Mouse (Mus musculus): Measurements from ENCODE around the gene Exoc2. TPM values are rescaled to one million over a fixed set of nuclear protein-coding genes. Genes with fewer than 3 reads are reported as not detected.

Exoc2 gene
- polyA plus RNA-seq, 1 experiment from 2014 or later = 36.0 TPM

DNA sequence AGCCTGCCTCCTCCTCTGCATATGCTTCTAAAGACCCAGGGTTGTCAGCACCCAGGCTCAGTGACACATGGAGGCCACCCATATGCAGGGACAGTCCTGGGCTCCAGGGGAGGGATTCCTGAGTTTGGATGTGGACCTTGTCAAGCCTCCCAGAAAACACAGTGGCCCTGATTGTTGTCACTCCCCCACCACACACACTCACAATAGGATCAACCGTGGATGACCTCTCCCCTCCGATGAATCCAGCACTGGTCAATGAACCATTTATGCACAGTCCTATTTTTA is 186.9 kb downstream of the Exoc2 start:
- Histone ChIP-seq H3K4me2 (replicated peaks; ENCODE audit: low read depth, low read length) (no peak overlapping the region), H3K27ac (ENCODE audit: low read length) (no peak overlapping the region), H3K4me1 (ENCODE audit: control insufficient read depth, insufficient read depth, low read length) (no peaks in the 10 kb centered on the region), H3K4me3 (ENCODE audit: low read depth, low read length) (no peak overlapping the region), H3K9me3 (ENCODE audit: control insufficient read depth, low read depth, low read length) (no peaks in the 10 kb centered on the region), H3K9ac (replicated peaks; ENCODE audit: low read depth, low read length) (no peak overlapping the region), H3K27me3 (ENCODE audit: control insufficient read depth, insufficient read depth, low read length) (no peaks in the 10 kb centered on the region), H3K36me3 (ENCODE audit: control insufficient read depth, insufficient read depth, low read length) (no peaks in the 10 kb centered on the region)
- 89% methylated on average over 2 of the region's 2 CpGs for WGBS
- ATAC-seq (ENCODE audit: insufficient number of reproducible peaks, insufficient read depth, low FRiP score, low read depth) = no peak

DNA sequence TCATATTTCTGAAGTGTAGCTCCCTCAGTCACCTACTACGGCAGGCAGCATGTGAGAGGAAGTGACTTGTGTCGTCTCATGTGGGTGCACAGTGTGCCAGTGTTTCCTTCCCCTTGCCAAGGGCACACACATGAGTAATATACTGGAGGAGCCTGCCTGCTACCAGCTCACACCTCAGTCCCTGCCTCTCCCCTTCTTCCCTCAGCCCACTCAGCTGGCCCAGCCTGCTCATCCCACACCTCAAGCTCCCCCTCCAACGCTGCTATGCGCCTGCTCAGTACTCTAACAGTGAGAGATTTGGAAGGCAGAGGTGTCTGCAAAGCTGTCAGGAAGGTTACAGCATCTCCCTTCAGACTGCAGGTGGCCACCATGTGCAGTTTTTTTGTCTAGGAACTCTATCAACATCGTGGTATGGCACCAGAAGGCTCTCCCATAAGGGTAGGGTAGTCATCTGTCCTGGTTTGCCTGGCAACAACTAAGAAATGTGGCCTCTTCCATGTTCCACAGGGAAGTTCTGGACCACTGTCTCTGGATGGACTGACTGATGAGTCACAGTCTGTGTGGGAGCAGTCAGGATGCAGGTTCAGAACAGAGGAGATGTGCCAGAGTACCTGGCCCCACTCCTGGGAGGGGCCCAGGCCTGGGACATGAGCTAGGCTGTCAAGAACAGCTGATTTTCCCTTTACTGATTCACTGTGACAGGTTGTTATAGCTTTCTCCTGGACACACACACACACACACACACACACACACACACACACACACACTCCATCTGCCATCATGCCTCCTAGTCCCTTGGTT is 187.5 kb downstream of the Exoc2 start:
- Histone ChIP-seq H3K4me3 (ENCODE audit: low read depth, low read length) (no peak overlapping the region), H3K9ac (replicated peaks; ENCODE audit: low read depth, low read length) (no peak overlapping the region), H3K27me3 (ENCODE audit: control insufficient read depth, insufficient read depth, low read length) (no peaks in the 10 kb centered on the region), H3K9me3 (ENCODE audit: control insufficient read depth, low read depth, low read length) (no peaks in the 10 kb centered on the region), H3K4me1 (ENCODE audit: control insufficient read depth, insufficient read depth, low read length) (no peaks in the 10 kb centered on the region), H3K36me3 (ENCODE audit: control insufficient read depth, insufficient read depth, low read length) (no peaks in the 10 kb centered on the region), H3K4me2 (replicated peaks; ENCODE audit: low read depth, low read length) (no peak overlapping the region), H3K27ac (ENCODE audit: low read length) (no peak overlapping the region)
- ATAC-seq (ENCODE audit: insufficient number of reproducible peaks, insufficient read depth, low FRiP score, low read depth) = no peak
- WGBS = 61% methylated on average over 5 of the region's 5 CpGs

DNA sequence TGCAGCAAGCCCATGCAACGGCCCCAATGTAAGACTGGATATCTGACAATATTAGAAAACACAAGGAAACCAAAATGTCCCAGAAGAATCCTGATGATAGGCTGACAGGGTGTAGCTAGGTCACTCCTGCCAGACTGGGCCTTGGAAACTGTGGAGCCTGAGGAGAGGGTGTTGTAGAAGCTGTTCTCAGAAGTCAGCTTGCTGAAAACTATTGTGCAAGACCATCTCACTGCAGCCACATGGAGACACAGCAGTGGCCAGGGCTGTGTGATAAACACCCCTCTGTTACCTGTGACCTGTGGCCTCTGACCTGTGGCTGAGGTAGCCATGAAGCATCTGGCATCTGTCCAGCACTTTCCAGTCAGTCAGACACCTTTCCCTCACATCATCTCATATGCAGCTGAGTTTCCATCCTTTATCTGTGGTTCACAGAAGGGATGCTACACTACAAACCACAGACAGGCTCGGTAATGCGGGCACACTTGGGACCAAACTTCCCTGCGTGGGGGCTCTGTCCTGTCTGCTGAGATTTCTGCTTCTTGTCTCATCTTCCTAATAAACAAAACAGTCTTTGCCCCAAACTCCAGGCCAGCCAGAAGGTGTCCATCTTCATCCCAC is 188.4 kb downstream of the Exoc2 start:
- H3K4me1 ChIP-seq (ENCODE audit: control insufficient read depth, insufficient read depth, low read length) = no peaks in the 10 kb centered on the region

DNA sequence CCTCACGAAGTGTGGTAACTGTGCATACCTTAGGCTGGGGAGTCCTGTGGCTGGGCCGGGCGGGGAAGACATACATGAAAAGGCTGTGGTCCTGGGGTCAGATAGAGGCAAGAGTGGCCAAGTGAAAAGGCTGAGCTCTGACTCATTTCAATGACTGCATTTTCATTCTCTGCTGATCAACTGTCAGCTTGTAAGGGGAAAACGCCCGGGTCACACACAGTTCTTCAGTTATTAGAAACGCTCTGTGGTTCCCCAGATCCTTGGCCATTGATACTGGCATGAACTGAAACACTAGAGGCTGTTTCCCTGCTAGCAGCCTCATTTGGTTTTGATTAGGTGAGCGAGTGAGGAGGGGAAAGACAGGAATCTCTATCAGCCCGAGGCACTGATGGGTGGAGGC is 191.5 kb downstream of the Exoc2 start:
- Histone ChIP-seq H3K4me2 (replicated peaks; ENCODE audit: low read depth, low read length) (no peak overlapping the region), H3K4me1 (ENCODE audit: control insufficient read depth, insufficient read depth, low read length) (no peaks in the 10 kb centered on the region), H3K27me3 (ENCODE audit: control insufficient read depth, insufficient read depth, low read length) (no peaks in the 10 kb centered on the region), H3K36me3 (ENCODE audit: control insufficient read depth, insufficient read depth, low read length) (no peaks in the 10 kb centered on the region), H3K9me3 (ENCODE audit: control insufficient read depth, low read depth, low read length) (no peaks in the 10 kb centered on the region), H3K9ac (replicated peaks; ENCODE audit: low read depth, low read length) (no peak overlapping the region), H3K27ac (ENCODE audit: low read length) (no peak overlapping the region), H3K4me3 (ENCODE audit: low read depth, low read length) (no peak overlapping the region)
- no peak for ATAC-seq (ENCODE audit: insufficient number of reproducible peaks, insufficient read depth, low FRiP score, low read depth)
- WGBS = 43% methylated on average over 8 of the region's 8 CpGs

More for the DNA sequence above, 188.4 kb downstream of the Exoc2 start:
- Histone ChIP-seq H3K4me3 (ENCODE audit: low read depth, low read length) (no peak overlapping the region), H3K27ac (ENCODE audit: low read length) (no peak overlapping the region), H3K36me3 (ENCODE audit: control insufficient read depth, insufficient read depth, low read length) (no peaks in the 10 kb centered on the region), H3K9me3 (ENCODE audit: control insufficient read depth, low read depth, low read length) (no peaks in the 10 kb centered on the region), H3K4me2 (replicated peaks; ENCODE audit: low read depth, low read length) (no peak overlapping the region), H3K27me3 (ENCODE audit: control insufficient read depth, insufficient read depth, low read length) (no peaks in the 10 kb centered on the region), H3K9ac (replicated peaks; ENCODE audit: low read depth, low read length) (no peak overlapping the region)
- no peak for ATAC-seq (ENCODE audit: insufficient number of reproducible peaks, insufficient read depth, low FRiP score, low read depth)
- 81% methylated on average over 4 of the region's 4 CpGs for WGBS

DNA sequence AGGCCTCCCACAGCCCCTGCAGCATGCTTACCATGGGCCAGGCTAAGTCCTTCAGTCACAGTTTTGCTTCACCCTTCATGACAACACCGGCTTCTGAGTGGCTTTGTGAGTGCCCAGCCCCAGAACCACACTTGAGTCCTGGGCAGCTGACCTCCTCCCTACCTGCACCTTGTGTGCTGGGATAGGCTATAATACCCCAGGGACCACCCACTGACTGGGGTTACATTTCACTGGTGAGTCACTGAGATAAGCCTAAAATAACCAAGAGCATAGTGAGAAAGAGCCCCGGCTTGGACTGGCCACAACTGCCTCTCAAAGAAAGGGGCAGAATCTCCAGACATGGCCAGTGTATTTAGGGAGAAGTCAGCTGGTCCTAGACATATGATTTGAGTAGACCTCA is 192.0 kb downstream of the Exoc2 start:
- peak; percentile 74; the same call in 1 of the 2 replicates for ATAC-seq (ENCODE audit: insufficient number of reproducible peaks, insufficient read depth, low FRiP score, low read depth)
- Histone ChIP-seq H3K4me3 (ENCODE audit: low read depth, low read length) (no peak overlapping the region), H3K9me3 (ENCODE audit: control insufficient read depth, low read depth, low read length) (no peaks in the 10 kb centered on the region), H3K9ac (replicated peaks; ENCODE audit: low read depth, low read length) (no peak overlapping the region), H3K4me1 (ENCODE audit: control insufficient read depth, insufficient read depth, low read length) (no peaks in the 10 kb centered on the region), H3K27me3 (ENCODE audit: control insufficient read depth, insufficient read depth, low read length) (no peaks in the 10 kb centered on the region), H3K4me2 (replicated peaks; ENCODE audit: low read depth, low read length) (no peak overlapping the region), H3K36me3 (ENCODE audit: control insufficient read depth, insufficient read depth, low read length) (no peaks in the 10 kb centered on the region), H3K27ac (ENCODE audit: low read length) (no peak overlapping the region)
- 30% methylated on average over 2 of the region's 2 CpGs for WGBS

DNA sequence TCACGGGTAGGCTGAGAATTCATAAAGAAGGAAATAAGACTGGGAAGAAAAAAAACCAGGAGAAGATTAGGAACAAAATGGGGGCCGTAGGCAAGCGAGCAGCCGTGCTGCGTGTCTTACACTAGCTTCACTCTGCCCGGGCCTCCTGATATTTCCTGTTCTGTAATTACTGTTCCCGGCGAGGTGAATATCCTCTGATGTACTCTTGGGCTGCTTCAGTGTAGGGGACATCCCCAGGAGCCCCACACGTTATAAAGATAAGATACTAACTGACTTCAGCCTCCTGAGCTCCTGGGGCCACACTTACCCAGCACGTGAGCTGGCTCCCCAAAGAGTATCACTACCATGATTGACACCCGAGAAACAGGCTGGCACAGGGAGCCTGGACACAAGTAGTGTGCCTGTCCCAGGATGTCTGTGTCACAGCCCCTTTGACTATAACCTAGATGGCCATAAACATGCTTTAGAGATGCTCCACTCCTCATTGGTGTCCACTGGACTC is 196.2 kb downstream of the Exoc2 start:
- Histone ChIP-seq H3K36me3 (ENCODE audit: control insufficient read depth, insufficient read depth, low read length) (no peaks in the 10 kb centered on the region), H3K27me3 (ENCODE audit: control insufficient read depth, insufficient read depth, low read length) (no peaks in the 10 kb centered on the region), H3K4me3 (ENCODE audit: low read depth, low read length) (no peak overlapping the region), H3K9me3 (ENCODE audit: control insufficient read depth, low read depth, low read length) (no peaks in the 10 kb centered on the region), H3K4me2 (replicated peaks; ENCODE audit: low read depth, low read length) (no peak overlapping the region), H3K4me1 (ENCODE audit: control insufficient read depth, insufficient read depth, low read length) (no peaks in the 10 kb centered on the region), H3K9ac (replicated peaks; ENCODE audit: low read depth, low read length) (no peak overlapping the region), H3K27ac (ENCODE audit: low read length) (no peak overlapping the region)
- whole genome bisulfite sequencing = 68% methylated on average over 11 of the region's 11 CpGs
- no peak for ATAC-seq (ENCODE audit: insufficient number of reproducible peaks, insufficient read depth, low FRiP score, low read depth)

DNA sequence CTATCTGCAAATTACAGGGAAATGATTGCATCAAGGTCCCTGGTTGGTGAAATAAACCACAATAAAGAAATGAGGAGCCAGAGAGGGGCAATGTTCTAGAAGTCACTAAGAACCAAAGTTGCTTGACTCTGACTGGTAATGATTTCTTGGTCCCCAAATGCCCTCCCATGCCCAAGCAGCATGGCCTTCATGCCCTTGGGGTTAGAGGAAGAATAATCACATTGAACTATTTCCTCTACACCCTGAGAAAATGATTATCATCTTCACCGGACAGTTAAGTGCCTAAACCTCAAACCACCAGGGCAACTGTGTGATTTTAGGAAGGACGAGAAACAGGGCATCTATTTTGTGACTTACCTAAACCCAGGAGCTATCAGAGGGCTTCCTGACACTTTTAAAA is 197.9 kb downstream of the Exoc2 start:
- no peaks in the 10 kb centered on the region for H3K36me3 ChIP-seq (ENCODE audit: control insufficient read depth, insufficient read depth, low read length)
- H3K27ac ChIP-seq (ENCODE audit: low read length) = no peak overlapping the region
- H3K9ac ChIP-seq (replicated peaks; ENCODE audit: low read depth, low read length) = no peak overlapping the region
- H3K4me2 ChIP-seq (replicated peaks; ENCODE audit: low read depth, low read length) = no peak overlapping the region
- H3K4me3 ChIP-seq (ENCODE audit: low read depth, low read length) = no peak overlapping the region
- WGBS = 70% methylated on average over 2 of the region's 2 CpGs
- H3K9me3 ChIP-seq (ENCODE audit: control insufficient read depth, low read depth, low read length) = no peaks in the 10 kb centered on the region
- H3K27me3 ChIP-seq (ENCODE audit: control insufficient read depth, insufficient read depth, low read length) = no peaks in the 10 kb centered on the region
- H3K4me1 ChIP-seq (ENCODE audit: control insufficient read depth, insufficient read depth, low read length) = no peaks in the 10 kb centered on the region
- ATAC-seq (ENCODE audit: insufficient number of reproducible peaks, insufficient read depth, low FRiP score, low read depth) = no peak

GRCm38 (mm10) chr13:30767477-30768127 is 206.3 kb downstream of the Exoc2 start:
- no peaks in the 10 kb centered on the region for H3K4me1 ChIP-seq (ENCODE audit: control insufficient read depth, insufficient read depth, low read length)
- 82% methylated on average over 6 of the region's 6 CpGs for WGBS
- H3K9me3 ChIP-seq (ENCODE audit: control insufficient read depth, low read depth, low read length) = no peaks in the 10 kb centered on the region
- no peak overlapping the region for H3K4me2 ChIP-seq (replicated peaks; ENCODE audit: low read depth, low read length)
- H3K9ac ChIP-seq (replicated peaks; ENCODE audit: low read depth, low read length) = no peak overlapping the region
- H3K4me3 ChIP-seq (ENCODE audit: low read depth, low read length) = no peak overlapping the region
- no peaks in the 10 kb centered on the region for H3K36me3 ChIP-seq (ENCODE audit: control insufficient read depth, insufficient read depth, low read length)
- no peak overlapping the region for H3K27ac ChIP-seq (ENCODE audit: low read length)
- ATAC-seq (ENCODE audit: insufficient number of reproducible peaks, insufficient read depth, low FRiP score, low read depth) = no peak
- H3K27me3 ChIP-seq (ENCODE audit: control insufficient read depth, insufficient read depth, low read length) = no peaks in the 10 kb centered on the region

All from stomach, embryonic 14.5 days (tissue).